Mouse (Mus musculus) G1E (cell line): ENCODE results near the gene Jmjd8.

ENCODE experiments used
- CTCF ChIP-seq: IDR thresholded peaks from 2 replicates; pipeline ENCODE4 v1.5.1; 2012; ENCODE audit warnings: low read depth, low read length, inconsistent platforms, mixed read lengths
- GATA1 ChIP-seq: IDR thresholded peaks from 2 replicates; pipeline ENCODE4 v1.6.1; 2012; ENCODE audit warnings: borderline replicate concordance, low read length, inconsistent platforms, mixed read lengths
- GATA2 ChIP-seq: IDR thresholded peaks from 2 replicates; pipeline ENCODE4 v1.6.1; 2012; ENCODE audit warnings: low read depth, low read length, inconsistent platforms, borderline replicate concordance
- POLR2AphosphoS5 ChIP-seq: IDR thresholded peaks from 2 replicates; pipeline ENCODE4 v1.6.1; 2012; ENCODE audit warnings: low read depth, low read length, inconsistent platforms; ENCODE audit not compliant: insufficient replicate concordance

- no peak for TF ChIP-seq CTCF
- TF ChIP-seq GATA2, result no peak
- no peak for TF ChIP-seq GATA1
- no peak for TF ChIP-seq POLR2AphosphoS5
These were observed 52.4 kb downstream of the Jmjd8 start for GRCm38 (mm10) chr17:25880913-25881641.
